ENCODE assay signal across 13 mouse cellular contexts in the genomic region with DNA sequence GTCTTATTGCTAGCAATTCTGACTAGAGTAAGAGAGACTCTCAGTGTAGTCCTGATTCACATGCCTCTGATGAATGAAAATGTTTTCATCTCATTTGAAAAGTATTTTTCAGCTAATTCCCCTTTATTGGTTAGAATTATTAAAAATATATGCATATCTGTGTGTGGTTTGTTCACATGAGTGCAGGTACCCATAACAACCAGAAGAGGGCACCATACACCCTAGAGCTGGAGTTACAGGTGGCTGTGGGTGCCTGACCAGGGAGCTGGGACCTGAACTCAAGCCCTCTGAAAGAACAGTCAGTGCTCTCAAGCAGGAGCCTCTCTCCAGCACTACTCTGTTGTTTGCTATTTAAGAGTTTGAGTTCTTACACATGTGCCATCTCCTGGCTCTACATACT.
"Had no signal": no experiment of that assay in that cellular context is flagged by ENCODE, and none has a peak within 500 bp of the region (broad histone marks: within the 10 kb centered on the region; RNA-seq: fewer than 3 reads in every experiment).

No protein-coding gene starts in this region.

- H3K4me3 ChIP-seq: limb, embryonic 10.5 days; lung, embryonic 15.5 days; megakaryocyte, embryonic 14.5 days; midbrain, embryonic 15.5 days; neural tube, embryonic 13.5 days had no signal

- H3K36me3 ChIP-seq: limb, embryonic 10.5 days; lung, embryonic 15.5 days; midbrain, embryonic 15.5 days; neural tube, embryonic 13.5 days had no signal

- H3K9me3 ChIP-seq: limb, embryonic 10.5 days; lung, embryonic 15.5 days; midbrain, embryonic 15.5 days; neural tube, embryonic 13.5 days had no signal

- H3K9ac ChIP-seq: lung, embryonic 15.5 days; midbrain, embryonic 15.5 days; neural tube, embryonic 13.5 days had no signal

- H3K4me1 ChIP-seq: limb, embryonic 10.5 days; lung, embryonic 15.5 days; megakaryocyte, embryonic 14.5 days; midbrain, embryonic 15.5 days; neural tube, embryonic 13.5 days had no signal

- H3K27ac ChIP-seq: limb, embryonic 10.5 days; lung, embryonic 15.5 days; macrophage; midbrain, embryonic 15.5 days; neural tube, embryonic 13.5 days had no signal

- H3K27me3 ChIP-seq: lung, embryonic 15.5 days; megakaryocyte, embryonic 14.5 days; neural tube, embryonic 13.5 days had no signal

- DNase-seq: kidney, adult 8-10 months; kidney, postnatal 25 days; lung, postnatal 14 days; retina, postnatal 1 day; right cerebral cortex, postnatal 4 days; thymus, adult 2 months; thymus, postnatal 25 days had no signal
